Mouse (Mus musculus) hindbrain, embryonic 12.5 days (tissue): ENCODE measurements at regions not wholly inside any gene's neighbourhood (a gene's known extent, or its start where the extent isn't known, plus 50 kb on each side); places are given as distances from the start of the nearest gene placed in this dataset.

Experiments used
- ATAC-seq: fragments of 200-750 bp; cut with Nextera tagmentation; 2 replicates; pipeline ENCODE4 v1.8.0; 2017; ENCODE audit warnings: moderate TSS enrichment; ENCODE audit not compliant: low FRiP score
- H3K27ac ChIP-seq: fragments of 300-500 bp; sonication (generic); 2 replicates; pipeline ENCODE4 v1.5.1; 2016; ENCODE audit warnings: mild to moderate bottlenecking
- H3K27me3 ChIP-seq: fragments of 300-500 bp; sonication (generic); 2 replicates; pipeline ENCODE4 v1.6.1; 2016; ENCODE audit warnings: mild to moderate bottlenecking
- H3K36me3 ChIP-seq: fragments of 300-500 bp; sonication (generic); 2 replicates; pipeline ENCODE4 v1.6.1; 2016; ENCODE audit warnings: mild to moderate bottlenecking
- H3K4me1 ChIP-seq: fragments of 300-500 bp; sonication (generic); 2 replicates; pipeline ENCODE4 v1.6.1; 2016
- H3K4me2 ChIP-seq: fragments of 300-500 bp; sonication (generic); replicated peaks from 2 replicates; pipeline ENCODE4 v1.6.1; 2016; ENCODE audit warnings: mild to moderate bottlenecking
- H3K4me3 ChIP-seq: fragments of 300-500 bp; sonication (generic); 2 replicates; pipeline ENCODE4 v1.5.1; 2016; ENCODE audit warnings: mild to moderate bottlenecking
- H3K9ac ChIP-seq: fragments of 300-500 bp; sonication (generic); 2 replicates; pipeline ENCODE4 v1.6.1; 2016; ENCODE audit warnings: mild to moderate bottlenecking, moderate library complexity
- H3K9me3 ChIP-seq: fragments of 300-500 bp; sonication (generic); replicated peaks from 2 replicates; pipeline ENCODE4 v1.6.1; 2016; ENCODE audit warnings: mild to moderate bottlenecking
- WGBS: fragments of 180-500 bp; shearing (Covaris S2); methylation state at CpG from one replicate; pipeline ENCODE4 v1.1.7; 2016; 5-methylcytosine and 5-hydroxymethylcytosine counted together

DNA sequence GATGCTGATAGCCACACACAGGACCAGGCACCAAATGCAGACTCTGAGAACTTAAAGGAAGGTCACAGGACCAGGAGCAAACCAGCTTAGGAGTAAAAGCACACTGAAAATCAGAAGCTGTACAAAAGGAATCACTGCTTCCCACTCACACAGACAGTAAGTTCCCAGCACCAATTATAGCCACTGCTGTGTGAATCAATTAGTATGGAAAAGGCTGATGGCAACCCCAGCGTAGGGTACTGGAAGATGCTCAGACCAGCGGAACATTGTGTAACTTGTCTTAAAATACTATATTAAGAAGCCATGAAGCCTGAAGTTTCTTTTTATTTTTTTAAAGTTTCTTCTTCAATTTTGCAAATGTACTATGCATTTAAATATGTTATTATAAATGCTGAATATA lies 115.8 kb downstream of the Lnpk start:
- Histone ChIP-seq H3K36me3 (no peaks in the 10 kb centered on the region), H3K4me2 (no peak overlapping the region), H3K9ac (no peak overlapping the region), H3K4me3 (no peak overlapping the region), H3K27ac (no peak overlapping the region), H3K27me3 (no peaks in the 10 kb centered on the region), H3K4me1 (no peaks in the 10 kb centered on the region), H3K9me3 (no peaks in the 10 kb centered on the region)
- WGBS, result 92% methylated on average over 2 of the region's 2 CpGs
- ATAC-seq, result no peak

DNA sequence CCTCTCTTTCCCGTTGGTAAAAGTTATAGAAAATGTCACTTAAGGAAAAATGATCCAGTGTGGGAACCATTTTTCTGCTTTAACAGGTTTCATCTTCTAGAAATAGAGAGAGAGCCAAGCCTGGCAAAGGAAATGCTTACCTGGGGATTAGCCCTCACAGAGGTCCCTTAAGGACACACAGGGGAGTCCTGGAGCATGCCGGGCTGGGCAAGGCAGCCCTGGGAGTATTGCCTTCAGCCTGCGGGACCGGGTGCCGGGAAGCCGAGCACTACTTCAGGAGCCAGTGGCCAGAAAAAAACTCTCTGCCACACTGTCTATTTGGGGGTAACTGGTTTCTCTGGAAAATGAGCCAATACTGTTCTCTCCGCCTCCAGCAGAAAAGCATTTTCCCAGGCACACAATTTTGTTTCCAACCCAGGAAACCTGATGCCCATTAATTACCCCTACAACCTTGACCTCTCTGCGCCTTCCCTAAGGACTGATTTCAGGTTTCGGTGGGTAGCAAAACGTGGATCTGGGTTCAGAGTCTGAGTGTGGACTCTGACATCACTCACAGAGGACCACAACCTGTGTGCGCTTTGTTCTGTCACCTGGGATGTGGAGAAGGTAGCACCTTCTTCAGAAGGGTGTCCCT lies 117.9 kb downstream of the Lnpk start:
- no peaks in the 10 kb centered on the region for H3K9me3 ChIP-seq
- 49% methylated on average over 11 of the region's 11 CpGs for WGBS
- no peak overlapping the region for H3K4me3 ChIP-seq
- H3K4me1 ChIP-seq, result no peaks in the 10 kb centered on the region
- no peak for ATAC-seq
- H3K36me3 ChIP-seq, result no peaks in the 10 kb centered on the region
- H3K9ac ChIP-seq, result no peak overlapping the region
- no peak overlapping the region for H3K27ac ChIP-seq
- no peaks in the 10 kb centered on the region for H3K27me3 ChIP-seq
- H3K4me2 ChIP-seq, result no peak overlapping the region

DNA sequence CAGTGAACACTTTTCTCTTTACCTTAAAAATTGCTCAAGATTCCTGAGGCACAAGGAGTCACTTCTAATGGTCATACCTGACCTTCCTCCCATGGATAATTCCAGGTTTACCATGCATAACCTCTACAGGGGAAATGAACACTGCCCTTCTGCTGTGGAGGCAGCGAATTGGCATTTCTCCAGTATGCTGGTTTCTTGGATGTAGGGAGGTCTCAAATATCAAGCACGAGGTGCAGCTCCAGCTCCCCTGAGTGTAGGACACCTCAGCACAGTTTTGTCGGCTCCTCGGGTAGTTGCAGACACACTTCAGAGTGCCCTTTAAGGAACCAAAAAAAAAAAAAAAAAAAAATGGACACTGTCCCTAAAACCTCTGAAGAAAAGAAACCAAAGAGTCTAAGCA lies 124.8 kb downstream of the Lnpk start:
- 68% methylated on average over 4 of the region's 4 CpGs for WGBS
- no peak for ATAC-seq

DNA sequence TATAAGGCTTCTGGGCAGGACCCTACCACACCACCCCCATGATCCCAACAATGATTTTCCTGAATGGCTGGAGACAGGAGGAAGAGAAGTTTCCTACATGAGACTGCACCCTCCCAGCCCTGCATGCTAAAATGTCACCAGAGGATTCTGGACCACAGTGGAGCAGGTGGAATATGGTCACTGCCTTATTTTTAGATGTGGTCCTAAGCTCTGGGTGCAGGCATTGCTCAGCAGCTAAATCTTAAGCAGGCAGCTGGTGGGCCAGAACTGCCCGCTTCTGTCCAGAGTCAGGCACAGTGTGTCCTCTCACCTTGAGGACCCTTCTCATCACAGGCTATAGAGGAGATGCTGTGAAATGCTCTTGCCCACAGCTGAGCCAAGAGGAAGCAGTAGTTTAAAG lies 126.6 kb downstream of the Lnpk start:
- H3K27me3 ChIP-seq, result no peaks in the 10 kb centered on the region
- no peak overlapping the region for H3K4me2 ChIP-seq
- no peak overlapping the region for H3K9ac ChIP-seq
- 0 out of 2 replicates have a peak overlapping the region, but pooled peaks have one; percentile 25 for H3K27ac ChIP-seq
- no peaks in the 10 kb centered on the region for H3K36me3 ChIP-seq
- WGBS, result 94% methylated on average over 1 of the region's 1 CpGs
- H3K4me1 ChIP-seq, result peaks cover 28% of the 10 kb centered on the region
- no peak overlapping the region for H3K4me3 ChIP-seq
- no peak for ATAC-seq
- H3K9me3 ChIP-seq, result no peaks in the 10 kb centered on the region

More for the DNA sequence above, 124.8 kb downstream of the Lnpk start:
- no peak overlapping the region for H3K4me2 ChIP-seq
- no peak overlapping the region for H3K9ac ChIP-seq
- H3K4me3 ChIP-seq, result no peak overlapping the region
- no peaks in the 10 kb centered on the region for H3K27me3 ChIP-seq
- no peaks in the 10 kb centered on the region for H3K36me3 ChIP-seq
- H3K27ac ChIP-seq, result no peak overlapping the region
- H3K9me3 ChIP-seq, result no peaks in the 10 kb centered on the region
- peaks cover 25% of the 10 kb centered on the region for H3K4me1 ChIP-seq

DNA sequence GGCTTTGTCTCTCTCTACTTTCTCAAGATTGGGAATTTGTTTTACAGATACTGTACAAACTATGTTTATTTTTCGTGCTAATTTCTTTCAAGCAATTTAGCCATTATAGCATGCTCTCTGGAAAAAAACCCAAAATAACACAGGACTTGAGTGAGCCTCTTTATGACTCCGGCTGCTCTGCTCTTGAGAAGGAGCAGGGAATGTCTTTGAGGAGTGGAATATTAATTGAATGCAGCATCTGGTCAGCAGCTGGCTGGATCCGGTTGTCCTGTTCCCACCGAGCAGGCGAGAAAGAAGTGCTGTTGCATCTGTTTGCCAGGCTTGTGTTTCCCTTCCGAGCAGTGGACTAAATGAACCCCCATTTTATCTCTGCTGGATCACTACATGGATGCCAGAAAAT lies 127.7 kb downstream of the Lnpk start:
- H3K9ac ChIP-seq, result no peak overlapping the region
- H3K36me3 ChIP-seq, result no peaks in the 10 kb centered on the region
- 36% methylated on average over 6 of the region's 6 CpGs for WGBS
- no peak overlapping the region for H3K4me3 ChIP-seq
- no peak for ATAC-seq
- H3K27me3 ChIP-seq, result no peaks in the 10 kb centered on the region
- H3K27ac ChIP-seq, result peak overlapping the region; percentile 71
- no peaks in the 10 kb centered on the region for H3K9me3 ChIP-seq
- H3K4me2 ChIP-seq, result peak overlapping the region; percentile 21; the same call in 1 of the 2 replicates
- H3K4me1 ChIP-seq, result peaks cover 28% of the 10 kb centered on the region

DNA sequence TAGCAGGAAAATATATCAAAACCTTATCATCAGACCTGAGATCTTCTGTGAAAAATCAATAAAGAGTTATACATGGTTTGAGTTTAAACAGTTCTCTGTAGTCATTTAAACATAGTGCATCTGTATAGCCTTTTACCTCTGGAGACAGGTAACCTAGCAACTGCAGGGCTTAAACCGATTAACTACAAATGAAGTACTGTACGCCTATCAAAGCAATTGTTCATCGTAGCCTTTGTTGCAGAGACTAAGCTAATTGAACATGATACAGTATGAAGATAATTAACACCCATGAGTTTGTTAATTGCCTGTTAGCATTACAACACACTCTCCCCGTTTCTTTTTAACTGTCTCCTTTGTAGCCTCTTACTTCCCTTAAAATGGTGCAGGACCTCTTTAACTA lies 128.2 kb downstream of the Lnpk start:
- 30% methylated on average over 4 of the region's 4 CpGs for WGBS
- Histone ChIP-seq H3K27ac (peak overlapping the region; percentile 71), H3K4me2 (peak overlapping the region; percentile 21; the same call in 1 of the 2 replicates)

DNA sequence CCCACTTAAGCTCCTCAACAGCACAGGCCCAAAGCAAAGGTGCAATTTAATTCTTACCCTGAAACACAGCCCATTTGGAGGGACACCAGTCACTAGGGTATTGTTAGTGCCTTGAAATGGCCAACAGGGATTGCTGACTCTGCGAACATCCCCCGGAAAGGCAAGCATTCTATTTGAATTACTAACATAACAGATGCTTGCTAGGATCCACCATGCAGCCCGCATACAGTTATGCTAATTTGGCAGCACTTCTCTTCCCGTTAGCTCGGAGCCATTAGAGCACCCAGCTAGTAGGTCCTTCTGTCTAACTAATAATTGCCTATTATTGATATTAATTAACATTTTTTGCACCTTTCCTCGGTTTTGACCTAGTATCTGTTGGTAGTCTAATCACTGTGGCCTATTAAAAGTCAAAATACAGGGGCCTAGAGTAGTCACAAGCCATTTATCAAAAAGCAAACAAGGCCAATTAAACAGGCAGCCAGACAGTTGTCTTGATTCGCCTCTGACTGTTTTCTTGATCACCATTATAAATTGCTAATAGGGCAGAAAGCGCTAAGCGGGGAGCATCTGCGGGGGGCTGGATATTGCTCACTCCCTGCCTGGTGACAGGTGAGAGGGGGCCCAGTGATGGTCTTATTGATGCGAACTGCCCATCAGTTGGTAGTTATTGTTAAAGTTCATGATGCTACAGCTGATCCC lies 129.0 kb downstream of the Lnpk start:
- Histone ChIP-seq H3K4me1 (peaks cover 28% of the 10 kb centered on the region), H3K9ac (no peak overlapping the region), H3K27ac (peak overlapping the region; percentile 58), H3K4me2 (no peak overlapping the region), H3K9me3 (no peaks in the 10 kb centered on the region), H3K27me3 (no peaks in the 10 kb centered on the region), H3K36me3 (no peaks in the 10 kb centered on the region), H3K4me3 (no peak overlapping the region)
- WGBS, result 33% methylated on average over 11 of the region's 11 CpGs
- peak; percentile 82 for ATAC-seq

More for the DNA sequence above, 128.2 kb downstream of the Lnpk start:
- ATAC-seq, result peak; percentile 57
- Histone ChIP-seq H3K27me3 (no peaks in the 10 kb centered on the region), H3K9me3 (no peaks in the 10 kb centered on the region), H3K9ac (no peak overlapping the region), H3K4me3 (no peak overlapping the region), H3K36me3 (no peaks in the 10 kb centered on the region), H3K4me1 (peaks cover 28% of the 10 kb centered on the region)

DNA sequence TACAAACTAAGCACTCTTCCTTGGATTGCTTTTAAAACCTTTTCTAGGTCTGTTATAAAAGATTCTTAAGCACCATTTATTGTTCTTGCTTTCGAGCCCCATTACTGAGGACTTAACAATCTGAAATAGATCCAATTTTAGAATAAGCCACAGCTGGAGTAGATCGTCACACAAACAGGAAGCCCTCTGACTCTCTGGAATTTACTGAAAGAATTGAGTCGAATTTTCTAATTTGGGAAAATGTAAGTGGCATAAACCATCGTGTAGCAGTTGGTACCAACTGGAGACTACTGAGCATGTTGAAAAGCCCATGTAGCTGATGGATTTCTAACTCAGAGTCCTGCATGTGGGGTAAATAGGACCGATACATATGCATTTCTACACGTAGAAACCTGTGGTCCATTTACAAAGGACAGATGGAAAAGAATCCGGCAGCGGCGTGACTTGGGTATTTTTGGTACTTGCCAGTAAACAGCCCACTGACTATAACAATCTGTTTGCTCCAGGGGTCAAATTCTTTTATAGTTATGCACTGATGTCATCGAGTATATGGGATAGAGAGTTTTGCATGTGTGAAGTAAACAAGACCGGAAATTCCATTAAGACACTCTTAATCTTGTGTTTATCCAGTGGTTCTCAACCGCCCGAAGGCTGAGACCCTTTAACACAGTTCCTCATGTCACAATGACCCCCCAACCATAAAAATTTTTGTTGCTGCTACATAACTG lies 143.9 kb downstream of the Lnpk start:
- H3K9me3 ChIP-seq, result peaks cover 16% of the 10 kb centered on the region
- 91% methylated on average over 13 of the region's 13 CpGs for WGBS
- no peaks in the 10 kb centered on the region for H3K4me1 ChIP-seq
- H3K36me3 ChIP-seq, result no peaks in the 10 kb centered on the region
- H3K4me3 ChIP-seq, result no peak overlapping the region
- ATAC-seq, result no peak
- H3K27ac ChIP-seq, result no peak overlapping the region
- H3K27me3 ChIP-seq, result no peaks in the 10 kb centered on the region
- no peak overlapping the region for H3K4me2 ChIP-seq
- H3K9ac ChIP-seq, result no peak overlapping the region

DNA sequence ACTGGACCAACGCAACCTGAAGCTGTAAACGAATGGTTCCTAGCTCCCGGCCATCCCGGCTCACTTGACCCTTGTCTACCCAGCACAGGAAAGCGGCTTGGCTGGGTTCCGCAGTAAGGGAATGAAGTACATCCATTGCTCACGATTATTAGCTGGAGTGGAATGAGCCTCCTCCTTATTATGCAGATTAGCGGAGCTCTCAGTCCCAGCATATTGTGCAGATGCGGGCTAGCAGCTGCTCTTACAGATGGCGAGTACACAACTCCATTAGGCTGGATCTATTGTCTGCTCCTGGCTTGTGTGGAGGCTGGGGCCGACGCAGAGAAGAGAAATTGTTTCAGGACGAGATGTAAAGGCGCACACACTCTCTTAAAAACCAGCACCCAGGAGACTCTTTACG lies 152.5 kb downstream of the Lnpk start:
- H3K27ac ChIP-seq, result peak overlapping the region; percentile 79
- peak; percentile 98 for ATAC-seq
- no peaks in the 10 kb centered on the region for H3K36me3 ChIP-seq
- no peak overlapping the region for H3K4me3 ChIP-seq
- H3K9me3 ChIP-seq, result no peaks in the 10 kb centered on the region
- H3K9ac ChIP-seq, result no peak overlapping the region
- peak overlapping the region; percentile 32 for H3K4me2 ChIP-seq
- H3K4me1 ChIP-seq, result peaks cover 7% of the 10 kb centered on the region
- no peaks in the 10 kb centered on the region for H3K27me3 ChIP-seq
- 33% methylated on average over 15 of the region's 15 CpGs for WGBS

DNA sequence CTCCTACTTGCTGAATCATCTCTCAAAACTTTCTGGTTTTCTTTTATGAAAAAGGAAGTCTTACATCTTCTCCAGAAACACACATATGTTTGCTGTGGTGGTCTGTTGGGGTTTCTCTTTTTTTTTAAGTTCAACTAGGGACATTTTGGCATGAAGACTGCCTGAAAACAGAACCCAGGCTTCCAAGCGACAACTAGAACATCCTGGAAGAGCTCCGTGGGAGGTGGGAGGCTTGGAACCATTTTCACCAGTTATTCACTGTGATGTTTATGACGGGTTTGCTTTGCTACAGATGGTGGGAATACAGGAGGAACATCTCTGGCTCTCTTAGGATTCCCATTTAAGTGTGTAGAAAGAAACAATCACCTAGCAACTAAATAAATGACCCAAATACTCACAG lies 154.5 kb downstream of the Lnpk start:
- Histone ChIP-seq H3K4me2 (no peak overlapping the region), H3K9me3 (no peaks in the 10 kb centered on the region; the same call in 1 of the 2 replicates), H3K4me1 (peaks cover 7% of the 10 kb centered on the region), H3K4me3 (no peak overlapping the region), H3K27ac (no peak overlapping the region), H3K27me3 (no peaks in the 10 kb centered on the region), H3K36me3 (no peaks in the 10 kb centered on the region), H3K9ac (no peak overlapping the region)
- ATAC-seq, result no peak
- 91% methylated on average over 3 of the region's 3 CpGs for WGBS

DNA sequence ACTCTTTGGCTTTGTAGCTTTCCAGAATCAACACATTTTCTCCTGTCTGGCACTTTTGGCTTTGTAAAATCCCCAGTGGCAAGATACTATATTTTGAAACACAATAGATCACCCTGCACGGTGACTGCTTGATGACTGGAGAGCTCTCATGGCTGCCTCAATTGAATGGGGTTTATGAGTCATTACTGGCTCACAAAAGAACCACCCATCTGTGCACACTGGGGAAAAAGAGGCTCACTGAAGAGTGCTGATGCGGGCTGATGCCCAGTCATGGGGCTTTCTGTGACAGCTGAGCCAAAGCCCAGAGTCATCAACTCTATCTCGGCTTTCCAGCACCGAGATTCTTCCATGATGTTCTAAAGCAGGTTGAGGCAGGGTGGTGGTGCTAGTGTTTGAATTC lies 163.1 kb downstream of the Lnpk start:
- Histone ChIP-seq H3K9ac (no peak overlapping the region), H3K36me3 (no peaks in the 10 kb centered on the region), H3K27ac (no peak overlapping the region), H3K4me1 (no peaks in the 10 kb centered on the region), H3K4me2 (no peak overlapping the region), H3K9me3 (no peaks in the 10 kb centered on the region; the same call in 1 of the 2 replicates), H3K4me3 (no peak overlapping the region), H3K27me3 (no peaks in the 10 kb centered on the region)
- 33% methylated on average over 4 of the region's 4 CpGs for WGBS
- ATAC-seq, result no peak

DNA sequence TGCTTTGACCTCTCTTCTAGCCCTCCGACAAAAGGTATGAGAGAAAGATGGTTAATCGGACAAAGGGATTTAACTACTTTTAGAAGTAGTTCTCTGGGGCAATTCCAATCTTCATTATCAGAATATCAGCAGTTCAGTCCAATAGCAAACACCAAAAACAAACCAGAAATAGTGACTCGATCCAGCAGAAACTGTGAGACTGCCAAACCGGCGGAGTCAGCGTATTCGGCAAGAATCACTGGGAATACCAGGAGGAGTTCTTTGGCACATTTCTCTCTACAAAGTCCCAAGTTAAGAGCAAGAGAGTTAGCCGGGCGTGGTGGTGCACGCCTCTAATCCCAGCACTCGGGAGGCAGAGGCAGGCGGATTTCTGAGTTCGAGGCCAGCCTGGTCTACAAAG lies 164.5 kb downstream of the Lnpk start:
- ATAC-seq, result no peak
- Histone ChIP-seq H3K4me1 (no peaks in the 10 kb centered on the region), H3K36me3 (no peaks in the 10 kb centered on the region), H3K9ac (no peak overlapping the region), H3K9me3 (no peaks in the 10 kb centered on the region), H3K27ac (no peak overlapping the region), H3K27me3 (no peaks in the 10 kb centered on the region), H3K4me3 (no peak overlapping the region), H3K4me2 (no peak overlapping the region)
- 97% methylated on average over 13 of the region's 13 CpGs for WGBS
